Mouse (Mus musculus) kidney, postnatal 14 days (tissue): ENCODE data around the gene Cpsf4.
A peak's percentile ranks its signal among the peaks of the same experiment; 100 is the strongest.
"Not testable (repeated sequence)": the region's sequence is repeated elsewhere in the genome, so short reads cannot be mapped to it uniquely, and the experiment has no call there.

Experiments
- DNase-seq: peaks from one replicate; pipeline ENCODE4 v3.0.0; 2022; ENCODE audit warnings: mixed read lengths

The Cpsf4 gene

DNA sequence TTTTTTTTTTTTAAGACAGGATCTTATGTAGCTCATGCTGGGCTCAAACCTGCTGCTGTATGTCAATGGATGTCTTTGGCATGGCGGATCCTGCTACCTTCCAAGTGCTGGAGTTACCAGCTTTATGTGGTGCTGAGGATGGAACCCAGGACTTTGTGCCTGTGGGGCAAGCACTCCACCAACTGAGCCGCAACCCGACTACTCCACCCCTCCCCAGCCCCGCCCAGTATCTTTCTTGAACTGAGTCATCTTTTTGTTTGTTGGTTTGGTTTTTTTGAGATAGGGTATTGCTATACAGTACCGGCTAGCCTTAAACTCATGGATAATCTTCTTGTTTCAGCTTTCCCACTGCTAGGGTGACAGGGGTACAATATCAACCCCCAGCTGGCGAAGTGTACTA lies 22.4 kb downstream of the Cpsf4 start:
- no peak for DNase-seq

DNA sequence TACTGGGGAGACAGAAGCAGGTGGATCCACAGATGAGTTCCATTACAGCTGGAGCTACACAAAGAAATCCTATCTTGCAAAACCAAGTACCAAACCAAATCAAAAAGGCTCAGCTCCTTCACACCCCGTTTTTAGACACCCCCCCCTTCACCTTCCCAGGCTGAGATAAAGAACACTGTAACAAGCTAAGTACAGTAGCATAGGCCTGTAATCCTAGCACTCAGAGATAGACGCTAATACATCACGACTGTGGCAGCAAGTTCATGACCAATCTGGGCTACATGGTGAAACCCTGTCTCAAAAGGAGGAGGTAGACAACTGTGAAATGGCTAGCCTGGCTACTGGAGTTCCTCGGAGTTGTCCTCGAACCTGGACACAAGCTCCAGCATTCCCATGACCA lies 23.4 kb downstream of the Cpsf4 start:
- no peak for DNase-seq

DNA sequence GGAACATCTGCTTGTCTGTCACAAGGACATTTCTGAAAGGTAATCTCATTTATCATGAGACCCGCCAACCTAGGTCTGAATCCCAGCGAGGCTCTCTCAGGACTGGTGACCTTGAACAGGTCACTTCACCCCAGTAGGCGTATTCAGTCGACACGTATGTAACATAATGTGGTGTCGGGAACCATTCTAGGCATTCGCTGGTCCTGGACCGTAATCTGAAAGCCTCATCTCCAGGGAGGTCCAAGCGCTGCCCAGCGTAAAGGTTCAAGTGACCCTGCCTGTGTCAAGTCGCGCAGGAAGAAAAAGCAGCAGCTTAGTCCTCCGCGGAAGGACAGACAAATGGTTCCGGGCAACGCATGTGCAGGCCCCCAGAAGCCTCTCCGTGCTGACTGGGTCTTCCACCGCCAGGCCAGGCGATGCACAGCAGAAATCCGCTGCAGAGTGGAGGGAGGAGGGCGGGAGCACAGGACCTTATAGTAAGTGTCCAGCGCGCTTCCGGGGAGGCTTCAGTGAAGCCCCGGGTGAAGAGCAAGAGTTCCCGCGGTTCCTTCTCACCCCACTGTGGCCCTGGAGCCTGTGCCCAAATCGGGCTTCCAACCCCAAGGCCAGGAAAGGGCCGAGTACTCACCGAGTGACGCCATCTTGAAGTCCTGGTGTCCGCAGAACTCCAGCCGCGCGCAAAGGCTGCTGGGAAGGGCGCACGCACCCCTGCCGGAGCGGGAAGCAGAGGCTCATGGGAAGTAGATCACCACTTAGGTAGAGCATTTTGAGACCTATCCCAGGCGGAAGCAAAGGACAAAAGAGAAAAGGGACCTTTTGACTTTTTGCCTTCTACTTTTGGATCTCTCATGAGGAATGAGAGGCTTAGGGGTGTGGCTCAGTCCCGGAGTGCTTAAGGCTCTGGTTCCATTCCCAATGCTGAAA lies 24.1 kb downstream of the Cpsf4 start:
- DNase-seq, result peak; percentile 95

DNA sequence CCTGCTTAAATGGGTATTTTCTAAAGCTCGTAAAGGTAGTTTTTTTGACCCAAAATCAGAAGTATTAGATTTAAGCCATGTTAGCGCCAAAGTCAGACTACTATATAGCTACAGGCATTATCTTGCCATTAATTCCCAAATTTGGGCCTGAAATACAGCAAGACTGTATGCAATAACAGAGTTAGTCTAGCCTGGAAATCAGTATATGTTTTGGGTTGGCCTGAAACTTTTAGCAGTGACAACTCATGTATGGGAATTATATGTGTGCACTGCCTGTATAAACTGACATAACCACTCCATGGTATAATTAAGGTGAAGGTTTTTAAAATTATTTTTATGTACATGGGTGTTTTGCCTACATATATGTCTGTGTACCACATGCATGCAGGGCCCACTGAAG lies 24.9 kb downstream of the Cpsf4 start, which contains the start of gene Atp5j2:
Atp5j2 (minus strand) TSS at position 101 of the 400 bp plus-strand sequence.
- no peak for DNase-seq

GRCm38 (mm10) chr5:145200387-145200786 lies 33.4 kb downstream of the Cpsf4 start:
- DNase-seq, result no peak

DNA sequence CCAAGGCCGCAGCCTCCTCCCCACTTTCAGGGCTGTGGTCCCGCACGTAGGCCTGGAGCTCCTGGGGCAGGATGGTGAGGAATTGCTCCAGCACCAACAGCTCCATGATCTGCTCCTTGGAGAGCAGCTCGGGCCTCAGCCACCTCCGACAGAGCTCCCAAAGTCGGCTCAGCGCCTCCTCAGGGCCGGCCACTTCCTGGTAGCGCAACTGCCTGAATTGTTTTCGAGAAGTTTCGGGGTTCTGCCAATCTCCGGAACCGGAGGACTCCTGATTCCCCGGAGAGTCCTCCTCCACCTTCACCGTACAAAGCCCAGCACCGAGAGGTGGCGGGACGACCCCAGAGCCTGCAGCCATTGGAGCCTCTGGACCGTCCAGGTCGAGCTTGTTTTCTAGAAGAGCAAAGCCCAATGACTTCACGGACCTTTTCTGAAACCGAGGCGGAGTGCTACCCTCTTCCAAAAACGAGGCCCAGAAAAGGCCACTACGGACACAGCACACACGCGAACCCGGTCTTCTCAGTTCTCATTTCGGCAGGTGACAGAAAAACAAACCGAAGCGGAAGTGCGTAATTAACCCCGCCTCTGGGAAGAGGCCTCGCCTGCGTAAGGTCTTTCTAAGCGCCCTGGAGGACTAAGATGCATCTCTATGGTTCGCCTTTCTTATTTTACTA lies 34.4 kb downstream of the Cpsf4 start, which contains the start of gene Zkscan14:
Zkscan14 (minus strand) TSS at position 548 of the 671 bp plus-strand sequence.
- DNase-seq, result peak; percentile 83

GRCm38 (mm10) chr5:145202446-145202845 lies 35.4 kb downstream of the Cpsf4 start:
- no peak for DNase-seq

- DNase-seq, result peak; percentile 99
Observed at GRCm38 (mm10) chr5:145203936-145204691, 37.1 kb downstream of the Cpsf4 start, which contains the start of gene Zkscan5. Gene Zkscan5 (plus strand): TSS chr5:145204562.

- no peak for DNase-seq
Observed at GRCm38 (mm10) chr5:145205041-145205440, 38.0 kb downstream of the Cpsf4 start.

- no peak for DNase-seq
Observed at GRCm38 (mm10) chr5:145207385-145207784, 40.4 kb downstream of the Cpsf4 start.

DNA sequence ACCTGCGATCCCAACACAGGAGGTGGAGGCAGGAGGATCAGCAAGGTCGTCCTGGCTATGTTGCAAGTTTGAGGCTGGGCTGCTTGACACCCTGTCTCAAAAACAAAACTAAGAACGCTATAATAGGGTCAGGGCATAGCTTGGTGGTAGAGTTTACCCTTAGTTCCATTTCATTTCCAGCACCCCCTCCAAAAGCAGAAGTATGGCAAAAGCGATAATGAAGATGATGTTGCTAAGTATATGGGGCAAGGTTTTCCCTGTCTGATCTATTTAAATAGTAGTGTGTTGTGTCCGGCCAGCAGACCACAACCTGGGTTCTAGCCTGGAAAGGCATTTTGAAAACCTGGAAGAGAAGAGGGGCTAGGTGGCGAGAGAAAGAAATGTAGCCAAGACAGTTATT lies 40.9 kb downstream of the Cpsf4 start:
- no peak for DNase-seq

- DNase-seq, result not testable (repeated sequence)
Observed at GRCm38 (mm10) chr5:145208391-145208790, 41.4 kb downstream of the Cpsf4 start.

- DNase-seq, result no peak
Observed at GRCm38 (mm10) chr5:145211340-145211739, 44.3 kb downstream of the Cpsf4 start.

DNA sequence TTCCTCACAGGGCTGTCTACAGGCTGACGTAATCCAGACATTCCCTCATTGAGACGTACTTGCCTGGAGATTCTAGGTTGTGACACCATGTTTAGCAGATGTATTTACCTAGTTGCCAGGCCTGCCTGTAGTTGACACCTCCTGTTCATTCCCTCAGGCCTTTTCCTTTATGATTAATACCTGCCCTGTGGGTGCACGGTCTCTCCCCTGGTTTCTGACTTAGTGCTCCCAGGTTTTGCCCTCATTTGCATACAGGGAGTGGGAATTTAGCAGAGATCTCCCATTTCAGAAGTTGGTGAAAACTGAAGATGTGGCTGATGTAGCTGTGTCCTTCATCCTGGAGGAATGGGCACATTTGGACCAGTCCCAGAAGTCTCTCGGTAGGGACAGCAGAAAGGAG lies 45.2 kb downstream of the Cpsf4 start:
- no peak for DNase-seq

GRCm38 (mm10) chr5:145213505-145213904 lies 46.5 kb downstream of the Cpsf4 start:
- DNase-seq, result no peak

GRCm38 (mm10) chr5:145214679-145215078 lies 47.7 kb downstream of the Cpsf4 start:
- no peak for DNase-seq

DNA sequence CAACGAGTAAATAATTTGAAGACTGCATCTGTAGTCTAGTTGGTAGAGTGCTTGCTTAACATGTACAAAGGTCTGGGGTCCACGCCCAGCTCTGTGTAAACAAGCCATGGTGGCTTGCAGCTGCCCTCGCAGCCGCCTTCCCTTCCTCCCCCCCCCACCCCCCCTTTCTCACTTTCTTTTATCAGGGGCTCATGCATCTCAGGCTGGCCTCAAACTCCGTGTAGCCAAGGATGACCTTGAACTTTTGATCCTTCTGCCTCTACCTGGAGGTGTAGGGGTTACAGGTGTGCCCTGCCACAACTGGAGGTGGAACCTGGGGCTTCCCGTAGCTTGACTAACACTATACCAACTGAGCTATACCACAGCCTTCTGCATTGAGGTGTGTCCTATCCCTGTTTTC lies 50.7 kb downstream of the Cpsf4 start:
- DNase-seq, result no peak

DNA sequence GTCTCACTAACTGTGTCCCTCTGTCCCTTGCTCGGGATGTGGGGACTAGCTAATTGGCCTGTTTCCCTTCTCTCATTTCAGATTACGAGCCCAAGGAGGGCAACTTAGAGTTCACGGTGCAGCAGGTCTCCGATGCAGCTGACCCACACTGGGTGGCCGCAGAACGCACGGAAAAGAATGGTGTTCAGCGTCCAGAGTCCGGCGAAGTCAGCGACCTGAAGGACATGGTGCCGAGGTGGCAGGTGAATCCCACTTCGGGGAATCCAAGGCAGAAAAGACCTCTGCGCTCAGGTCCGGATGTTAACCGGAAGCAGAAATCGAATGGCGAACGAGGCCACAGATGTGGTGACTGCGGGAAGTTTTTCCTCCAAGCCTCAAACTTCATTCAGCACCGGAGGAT lies 51.2 kb downstream of the Cpsf4 start:
- no peak for DNase-seq

GRCm38 (mm10) chr5:145218671-145219070 lies 51.7 kb downstream of the Cpsf4 start:
- DNase-seq, result no peak

- peak; percentile 18 for DNase-seq
Observed at GRCm38 (mm10) chr5:145219981-145220380, 53.0 kb downstream of the Cpsf4 start.

DNA sequence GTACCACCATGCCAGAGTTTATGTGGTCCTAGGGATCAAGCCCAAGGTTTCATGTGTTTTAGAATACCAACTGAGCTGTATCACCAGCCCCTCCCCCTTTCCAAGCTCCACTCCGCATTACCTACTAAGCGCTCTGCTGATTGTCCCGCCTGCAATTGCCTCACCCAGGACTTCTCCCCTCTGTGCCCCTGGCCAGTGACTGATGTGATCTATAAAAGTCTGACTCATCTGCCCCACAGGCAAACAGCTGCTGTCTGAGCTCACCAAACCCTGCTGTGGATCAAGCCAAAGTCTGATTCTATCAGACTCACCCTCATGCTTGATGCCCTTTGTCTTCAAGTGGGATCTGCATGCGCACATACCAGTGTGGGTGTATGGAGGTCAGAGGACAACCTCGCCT lies 55.8 kb downstream of the Cpsf4 start:
- no peak for DNase-seq

DNA sequence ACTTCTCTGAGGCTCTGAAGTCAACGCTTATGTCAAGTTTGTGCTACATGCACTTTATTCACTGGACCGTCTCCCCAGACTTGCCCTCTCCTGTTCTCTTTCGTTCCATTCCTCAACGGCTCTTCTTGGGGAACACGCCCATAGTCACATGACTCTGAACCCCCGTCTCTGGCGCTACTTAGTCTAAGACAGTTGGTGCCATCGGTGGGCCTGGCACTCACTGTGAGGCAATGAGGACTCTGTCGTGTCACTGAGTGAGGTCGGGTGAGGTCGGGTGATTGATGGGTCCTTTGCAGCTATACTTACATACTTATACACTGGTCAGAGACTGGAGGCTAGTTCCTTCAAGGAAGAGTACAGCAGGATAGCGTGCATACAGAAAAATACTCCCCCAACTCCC lies 56.4 kb downstream of the Cpsf4 start:
- no peak for DNase-seq

DNA sequence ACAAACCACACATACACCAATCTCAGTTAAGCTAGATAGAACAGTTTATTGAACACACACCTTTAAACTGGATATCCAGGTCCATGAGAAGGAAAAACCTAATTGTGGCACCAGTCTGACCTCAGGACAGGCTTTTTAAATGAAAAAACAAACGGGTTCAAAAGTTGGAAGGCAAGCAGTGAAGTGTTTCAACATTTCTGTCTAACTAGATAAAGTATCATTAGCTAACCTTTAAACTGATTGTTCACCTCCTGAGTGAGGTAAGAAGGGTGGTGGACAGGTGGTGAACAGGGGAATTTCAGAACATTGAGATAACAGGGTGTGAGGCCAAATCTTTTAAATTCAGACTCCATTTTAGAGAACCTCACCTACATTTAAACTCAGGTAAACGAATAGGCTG lies 59.4 kb downstream of the Cpsf4 start:
- no peak for DNase-seq
